Mouse (Mus musculus) megakaryocyte, embryonic 14.5 days (primary cell): ENCODE results near the gene Iqcf3. TPM values are rescaled to one million over a fixed set of nuclear protein-coding genes. Genes with fewer than 3 reads are reported as not detected.
"Not testable (repeated sequence)": the region's sequence is repeated elsewhere in the genome, so short reads cannot be mapped to it uniquely, and the experiment has no call there.

Experiments
- H3K27me3 ChIP-seq: replicated peaks from 2 replicates; pipeline ENCODE3; 2012; ENCODE audit warnings: inconsistent platforms
- H3K36me3 ChIP-seq: replicated peaks from 2 replicates; pipeline ENCODE3; 2012; ENCODE audit warnings: low read length, inconsistent platforms, mixed read lengths
- H3K4me1 ChIP-seq: 2 replicates; pipeline ENCODE4 v1.6.1; 2012; ENCODE audit warnings: inconsistent platforms
- H3K4me3 ChIP-seq: replicated peaks from 2 replicates; pipeline ENCODE3; 2012; ENCODE audit warnings: moderate library complexity, mild to moderate bottlenecking, inconsistent platforms
- H3K9me3 ChIP-seq: 2 replicates; pipeline ENCODE4 v1.6.1; 2012; ENCODE audit warnings: inconsistent platforms
- FLI1 ChIP-seq: IDR thresholded peaks from 2 replicates; pipeline ENCODE4 v1.6.1; 2012; ENCODE audit warnings: low read length, inconsistent platforms, mixed read lengths
- GATA1 ChIP-seq: IDR thresholded peaks from 3 replicates; pipeline ENCODE4 v1.6.1; 2012; ENCODE audit warnings: mixed read lengths, low read length, inconsistent platforms, borderline replicate concordance
- polyA plus RNA-seq: library from polyadenylated mRNA; stranded (reverse); fragments of >175 nt; gene quantifications from 2 replicates; pipeline ENCODE4 v1.2.3, GENCODE M21; 2012; ENCODE audit warnings: low replicate concordance; ENCODE audit not compliant: insufficient read depth

The Iqcf3 gene
- polyA plus RNA-seq = not detected in 2 replicates

- H3K4me1 ChIP-seq = peaks cover 3% of the 10 kb centered on the region
- TF ChIP-seq GATA1 (no peak), FLI1 (no peak)
These were observed at the start of gene Iqcf3 for GRCm38 (mm10) chr9:106561531-106561930. Gene Iqcf3, minus strand, starts transcription at chr9:106561631.

GRCm38 (mm10) chr9:106610727-106611126 lies 49.3 kb upstream of the Iqcf3 start:
- H3K4me3 ChIP-seq = no peak overlapping the region
- peaks cover 30% of the 10 kb centered on the region for H3K27me3 ChIP-seq
- H3K36me3 ChIP-seq = no peaks in the 10 kb centered on the region
- TF ChIP-seq GATA1 (no peak), FLI1 (no peak)
- H3K9me3 ChIP-seq = peaks cover 6% of the 10 kb centered on the region
- no peaks in the 10 kb centered on the region for H3K4me1 ChIP-seq

More at GRCm38 (mm10) chr9:106561531-106561930, at the start of gene Iqcf3:
- Histone ChIP-seq H3K36me3 (no peaks in the 10 kb centered on the region), H3K4me3 (no peak within 1 kb of the TSS), H3K9me3 (no peaks in the 10 kb centered on the region; the same call in 1 of the 2 replicates), H3K27me3 (peaks cover 55% of the 10 kb centered on the region)

GRCm38 (mm10) chr9:106600546-106600945 lies 39.1 kb upstream of the Iqcf3 start:
- Histone ChIP-seq H3K4me1 (no peaks in the 10 kb centered on the region), H3K36me3 (no peaks in the 10 kb centered on the region), H3K27me3 (peaks cover 44% of the 10 kb centered on the region), H3K9me3 (peaks cover 3% of the 10 kb centered on the region; the same call in 1 of the 2 replicates), H3K4me3 (no peak overlapping the region)
- no peak for TF ChIP-seq GATA1
- TF ChIP-seq FLI1 = no peak

GRCm38 (mm10) chr9:106598466-106598865 lies 37.0 kb upstream of the Iqcf3 start:
- TF ChIP-seq GATA1 (no peak), FLI1 (no peak)
- no peak overlapping the region for H3K4me3 ChIP-seq

GRCm38 (mm10) chr9:106595836-106596235 lies 34.4 kb upstream of the Iqcf3 start:
- Histone ChIP-seq H3K4me1 (no peaks in the 10 kb centered on the region), H3K36me3 (no peaks in the 10 kb centered on the region), H3K9me3 (peaks cover 4% of the 10 kb centered on the region; the same call in 1 of the 2 replicates), H3K27me3 (peaks cover 62% of the 10 kb centered on the region), H3K4me3 (no peak overlapping the region)
- TF ChIP-seq FLI1 (no peak), GATA1 (no peak)

More at GRCm38 (mm10) chr9:106598466-106598865, 37.0 kb upstream of the Iqcf3 start:
- no peaks in the 10 kb centered on the region for H3K36me3 ChIP-seq
- H3K27me3 ChIP-seq = peaks cover 49% of the 10 kb centered on the region
- peaks cover 4% of the 10 kb centered on the region; the same call in 1 of the 2 replicates for H3K9me3 ChIP-seq
- H3K4me1 ChIP-seq = no peaks in the 10 kb centered on the region

GRCm38 (mm10) chr9:106595402-106595801 lies 34.0 kb upstream of the Iqcf3 start:
- H3K4me3 ChIP-seq, H3K36me3 ChIP-seq, H3K4me1 ChIP-seq, H3K9me3 ChIP-seq: not testable (repeated sequence)
- peaks cover 62% of the 10 kb centered on the region for H3K27me3 ChIP-seq

GRCm38 (mm10) chr9:106592158-106592557 lies 30.7 kb upstream of the Iqcf3 start:
- Histone ChIP-seq H3K4me3 (no peak overlapping the region), H3K27me3 (peaks cover 36% of the 10 kb centered on the region), H3K9me3 (peaks cover 4% of the 10 kb centered on the region; the same call in 1 of the 2 replicates), H3K4me1 (no peaks in the 10 kb centered on the region), H3K36me3 (no peaks in the 10 kb centered on the region)
- TF ChIP-seq GATA1 = no peak

- no peaks in the 10 kb centered on the region for H3K4me1 ChIP-seq
These were observed 21.1 kb upstream of the Iqcf3 start for GRCm38 (mm10) chr9:106582552-106582951.

GRCm38 (mm10) chr9:106580016-106580415 lies 18.6 kb upstream of the Iqcf3 start:
- no peak for TF ChIP-seq FLI1
- TF ChIP-seq GATA1 = no peak
- H3K27me3 ChIP-seq = peaks cover 69% of the 10 kb centered on the region
- H3K36me3 ChIP-seq = no peaks in the 10 kb centered on the region
- peaks cover 54% of the 10 kb centered on the region for H3K9me3 ChIP-seq
- no peaks in the 10 kb centered on the region for H3K4me1 ChIP-seq
- H3K4me3 ChIP-seq = no peak overlapping the region

More at GRCm38 (mm10) chr9:106582552-106582951, 21.1 kb upstream of the Iqcf3 start:
- TF ChIP-seq GATA1 = no peak
- TF ChIP-seq FLI1 = no peak
- no peak overlapping the region for H3K4me3 ChIP-seq
- peaks cover 48% of the 10 kb centered on the region for H3K27me3 ChIP-seq
- peaks cover 48% of the 10 kb centered on the region for H3K9me3 ChIP-seq
- H3K36me3 ChIP-seq = no peaks in the 10 kb centered on the region

- Histone ChIP-seq H3K4me3 (no peak overlapping the region), H3K27me3 (peaks cover 76% of the 10 kb centered on the region), H3K4me1 (peaks cover 14% of the 10 kb centered on the region)
These were observed 14.7 kb upstream of the Iqcf3 start for GRCm38 (mm10) chr9:106576112-106576511.

GRCm38 (mm10) chr9:106573366-106573765 lies 11.9 kb upstream of the Iqcf3 start:
- H3K4me1 ChIP-seq = peaks cover 14% of the 10 kb centered on the region
- H3K36me3 ChIP-seq = no peaks in the 10 kb centered on the region
- no peak for TF ChIP-seq FLI1
- no peak for TF ChIP-seq GATA1
- H3K27me3 ChIP-seq = peaks cover 77% of the 10 kb centered on the region
- peaks cover 24% of the 10 kb centered on the region for H3K9me3 ChIP-seq
- H3K4me3 ChIP-seq = no peak overlapping the region

More at GRCm38 (mm10) chr9:106576112-106576511, 14.7 kb upstream of the Iqcf3 start:
- no peak for TF ChIP-seq FLI1
- no peak for TF ChIP-seq GATA1
- Histone ChIP-seq H3K36me3 (no peaks in the 10 kb centered on the region), H3K9me3 (peaks cover 47% of the 10 kb centered on the region)

GRCm38 (mm10) chr9:106572186-106572585 lies 10.8 kb upstream of the Iqcf3 start:
- no peak for TF ChIP-seq GATA1
- TF ChIP-seq FLI1 = no peak
- Histone ChIP-seq H3K27me3 (peaks cover 77% of the 10 kb centered on the region), H3K4me1 (peaks cover 14% of the 10 kb centered on the region), H3K4me3 (no peak overlapping the region), H3K9me3 (peaks cover 13% of the 10 kb centered on the region), H3K36me3 (no peaks in the 10 kb centered on the region)
